Mouse (Mus musculus): ENCODE data around the gene Stxbp6.
"Not testable (repeated sequence)": the region's sequence is repeated elsewhere in the genome, so short reads cannot be mapped to it uniquely, and the experiment has no call there.

The Stxbp6 gene

GRCm38 (mm10) chr12:45056372-45056771 is 18.1 kb downstream of the Stxbp6 start:
- peak in 1 of 2 experiments; percentile 32 for DNase-seq (ENCODE audit: low spot score in 2 of 2)

DNA sequence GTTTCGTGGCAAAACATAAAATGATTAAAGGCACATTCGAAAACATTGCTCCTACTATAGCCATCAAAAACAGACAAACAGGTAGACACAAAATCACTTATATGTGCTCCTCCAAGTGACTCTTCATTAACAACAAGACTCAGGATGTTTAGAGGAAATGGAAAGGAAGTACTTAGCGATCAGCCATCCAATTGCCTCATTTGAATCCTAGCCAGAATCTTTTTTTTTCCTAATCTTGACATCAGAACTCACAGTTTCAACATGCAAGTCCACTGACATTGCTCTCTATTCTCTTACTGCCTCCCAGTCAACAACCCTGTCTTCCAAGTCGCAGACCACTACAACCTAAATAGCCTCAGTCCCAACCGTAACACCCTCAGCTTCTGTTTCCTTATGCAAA is 21.2 kb downstream of the Stxbp6 start:
- no peak for DNase-seq (ENCODE audit: low spot score in 2 of 2)

- no peak for DNase-seq (ENCODE audit: low spot score in 2 of 2)
These were observed 21.6 kb downstream of the Stxbp6 start for GRCm38 (mm10) chr12:45052860-45053259.

DNA sequence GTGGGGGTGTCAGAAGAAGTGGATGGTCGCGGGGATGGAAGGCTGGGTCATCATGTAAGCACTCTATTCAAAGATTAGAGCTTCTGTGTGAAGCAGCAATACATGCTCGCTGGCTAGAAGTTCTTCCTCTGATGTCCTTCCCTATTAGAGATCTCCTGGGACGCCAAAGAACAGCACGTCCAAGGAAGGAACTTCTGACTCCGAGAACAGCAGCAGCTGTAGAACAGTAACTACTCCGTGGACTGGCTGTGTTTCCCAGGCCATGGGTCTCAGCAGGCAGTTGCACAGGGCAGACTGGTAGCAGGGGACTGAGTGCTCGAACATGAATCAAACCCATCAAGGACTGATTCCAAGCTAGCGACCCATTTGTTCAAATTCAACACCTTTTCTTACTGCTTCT is 24.6 kb downstream of the Stxbp6 start:
- no peak for DNase-seq (ENCODE audit: low spot score in 2 of 2)

- not testable (repeated sequence) for DNase-seq (ENCODE audit: low spot score in 2 of 2)
These were observed 26.8 kb downstream of the Stxbp6 start for GRCm38 (mm10) chr12:45047711-45048110.

DNA sequence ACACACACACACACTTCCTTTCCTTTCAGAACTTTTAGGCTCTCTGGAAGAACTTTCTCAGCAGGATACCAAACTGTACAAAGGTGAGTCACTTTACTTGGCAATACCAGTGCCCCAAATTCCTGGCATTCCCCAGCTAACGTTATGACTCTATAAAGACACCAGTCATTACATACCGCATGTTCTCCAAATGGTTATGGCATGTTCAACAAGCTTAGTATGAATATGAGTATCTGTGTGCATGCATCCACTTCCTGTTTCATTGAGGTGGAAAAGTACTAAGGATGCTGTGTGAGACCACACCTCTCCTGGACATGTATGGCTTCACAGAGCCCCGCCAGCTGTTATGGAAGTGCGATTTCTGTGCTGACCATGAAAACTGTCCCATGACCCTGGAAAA is 27.3 kb downstream of the Stxbp6 start:
- DNase-seq (ENCODE audit: low spot score in 2 of 2): no peak

GRCm38 (mm10) chr12:45044581-45044980 is 29.9 kb downstream of the Stxbp6 start:
- no peak for DNase-seq (ENCODE audit: low spot score in 2 of 2)

- no peak for DNase-seq (ENCODE audit: low spot score in 2 of 2)
These were observed 31.9 kb downstream of the Stxbp6 start for GRCm38 (mm10) chr12:45042591-45043091.

DNA sequence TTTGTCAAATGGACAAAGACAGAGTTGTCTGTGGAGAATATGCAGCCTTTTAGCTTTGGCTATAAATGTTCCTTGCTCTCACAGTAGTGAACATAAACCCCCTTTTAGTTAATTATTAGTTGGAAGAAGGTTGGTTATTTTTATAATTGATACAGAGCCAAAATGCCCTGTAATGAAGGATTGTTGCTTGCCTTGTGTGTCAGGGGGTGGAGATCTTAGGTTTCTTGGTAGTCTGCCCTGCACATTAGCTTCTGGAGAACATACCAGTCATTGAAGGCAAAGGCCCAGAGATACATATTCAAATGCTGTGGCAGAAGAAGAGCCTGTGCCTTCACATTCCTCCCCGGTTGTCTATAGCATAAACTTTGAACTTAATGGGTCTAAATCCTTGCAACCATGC is 37.0 kb downstream of the Stxbp6 start:
- no peak for DNase-seq (ENCODE audit: low spot score in 2 of 2)

DNA sequence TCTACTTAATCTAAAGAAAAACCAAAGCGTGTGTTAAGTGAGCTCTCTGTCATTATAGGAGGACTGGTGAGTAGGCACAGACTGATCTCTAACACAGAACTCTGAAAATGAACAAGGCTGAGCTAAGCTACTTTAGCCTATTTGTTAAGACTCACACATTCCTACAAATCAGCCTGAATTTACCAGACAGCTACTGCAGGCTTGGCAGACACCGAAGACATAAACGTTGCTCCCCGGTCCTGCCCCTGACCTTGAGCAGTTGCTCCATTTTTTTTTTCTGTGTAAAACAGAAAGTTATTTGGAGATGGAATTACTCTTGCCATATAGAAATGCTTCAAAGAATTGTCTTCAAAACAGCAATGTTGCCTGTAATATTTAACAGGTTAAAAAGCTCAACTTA is 37.4 kb downstream of the Stxbp6 start:
- DNase-seq (ENCODE audit: low spot score in 2 of 2): no peak

DNA sequence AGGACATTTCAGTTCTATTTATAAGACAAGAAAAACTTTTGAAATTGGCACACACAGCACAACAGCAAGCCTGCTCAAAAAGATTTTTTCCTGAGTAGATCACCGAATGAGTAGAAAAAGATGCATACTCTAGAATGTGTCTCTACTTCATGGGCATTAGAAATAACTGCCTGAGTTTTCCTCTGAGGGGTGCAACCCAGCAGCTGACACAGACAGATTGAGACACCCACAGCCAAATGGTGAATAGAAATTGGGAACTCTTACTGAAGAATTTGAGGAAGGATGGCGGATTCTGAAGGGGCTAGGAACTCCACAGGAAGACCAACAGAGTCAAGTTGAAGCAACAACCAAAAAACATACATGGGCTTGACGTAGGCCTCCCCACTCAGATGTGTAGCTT is 43.8 kb downstream of the Stxbp6 start:
- peak in 1 of 2 experiments; percentile 52 for DNase-seq (ENCODE audit: low spot score in 2 of 2)

DNA sequence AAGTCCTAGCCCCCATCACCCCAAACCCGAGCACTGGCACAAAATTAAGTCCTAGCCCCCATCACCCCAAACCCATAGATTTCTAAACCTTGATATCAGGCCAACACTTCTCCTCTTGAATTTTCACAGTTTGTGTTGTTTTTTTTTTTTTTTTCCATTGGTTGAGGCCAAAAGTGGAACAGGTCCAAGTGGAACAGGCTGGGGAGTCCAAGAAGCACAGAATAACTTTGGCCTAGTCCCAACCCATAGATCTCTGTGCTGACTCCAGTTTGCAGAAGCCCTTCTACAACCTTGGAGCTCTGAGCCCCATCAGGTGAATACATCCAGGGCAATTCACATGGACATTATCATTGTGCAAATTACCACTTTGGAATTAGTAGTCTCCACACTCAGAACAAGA is 48.2 kb downstream of the Stxbp6 start:
- no peak for DNase-seq (ENCODE audit: low spot score in 2 of 2)

- no peak for DNase-seq (ENCODE audit: low spot score in 2 of 2)
These were observed 54.5 kb downstream of the Stxbp6 start for GRCm38 (mm10) chr12:45020018-45020417.

DNA sequence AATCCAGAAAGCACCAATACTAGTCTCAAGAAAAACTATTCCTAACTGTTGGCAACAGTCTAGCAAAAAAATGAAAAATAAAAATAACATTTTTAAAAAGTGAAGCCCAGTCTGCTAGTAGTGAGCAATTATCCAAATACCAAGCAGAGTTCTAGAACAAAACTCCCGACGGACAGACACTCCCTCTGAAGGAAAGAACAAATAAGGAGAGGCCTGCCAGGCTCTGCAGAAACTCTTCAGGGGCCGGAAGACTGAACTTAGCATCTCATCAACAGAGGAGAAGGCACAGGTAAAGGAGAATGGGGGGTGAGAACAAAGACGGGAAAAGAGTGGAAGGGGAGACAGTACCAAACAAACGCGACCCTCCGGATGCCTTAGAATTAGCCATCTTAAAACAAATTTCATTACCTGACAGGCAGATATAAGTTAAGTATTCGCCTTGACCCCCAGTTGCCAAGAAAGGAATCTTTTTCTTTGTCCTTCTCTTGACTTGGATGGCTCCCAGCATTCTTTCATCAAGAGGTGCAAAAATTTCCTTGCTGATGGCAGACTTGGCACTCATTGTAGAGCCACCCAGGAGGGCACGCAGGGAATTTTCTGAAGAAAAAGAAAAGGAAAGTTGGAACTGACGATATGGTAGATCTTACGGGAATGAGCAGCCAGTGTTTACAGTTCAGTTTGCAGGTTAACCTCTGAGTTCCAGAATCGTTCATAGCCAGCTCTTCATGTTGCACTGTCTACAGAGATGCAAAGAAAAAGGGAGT is 55.3 kb downstream of the Stxbp6 start:
- DNase-seq (ENCODE audit: low spot score in 2 of 2): no peak

GRCm38 (mm10) chr12:45013246-45013756 is 61.2 kb downstream of the Stxbp6 start:
- DNase-seq (ENCODE audit: low spot score in 2 of 2): peak; percentile 82 to 93

DNA sequence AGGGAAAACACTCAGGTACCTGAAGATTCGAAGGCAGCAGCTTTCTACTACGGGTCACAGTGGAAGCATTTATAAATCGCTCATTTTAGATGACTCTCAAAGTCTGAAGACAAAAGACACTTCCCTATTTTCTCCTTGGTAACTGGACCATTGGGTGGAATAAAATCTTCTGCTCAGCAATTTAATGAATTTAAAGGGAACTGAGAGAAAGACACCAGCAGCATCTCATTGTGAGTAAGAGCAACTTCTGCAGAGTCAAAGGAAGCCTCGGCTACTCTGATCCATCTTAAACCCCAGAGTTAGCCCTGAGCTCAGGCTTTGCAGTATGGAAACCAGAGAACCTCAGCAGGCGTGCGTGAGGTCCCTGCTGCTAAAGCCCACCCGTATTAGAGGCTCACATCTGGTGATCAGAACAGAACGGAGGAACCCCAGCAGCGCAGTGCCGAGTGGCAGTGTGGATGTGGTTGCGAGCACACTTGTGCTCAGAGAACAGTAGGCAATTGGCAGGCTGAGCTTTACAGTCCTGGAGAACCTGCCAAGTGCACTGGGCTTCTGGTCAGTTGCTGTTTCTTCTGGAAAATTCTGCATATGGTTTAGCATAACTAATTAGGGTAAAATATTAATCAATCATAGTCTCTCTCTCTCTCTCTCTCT is 62.9 kb downstream of the Stxbp6 start:
- no peak for DNase-seq (ENCODE audit: low spot score in 2 of 2)

DNA sequence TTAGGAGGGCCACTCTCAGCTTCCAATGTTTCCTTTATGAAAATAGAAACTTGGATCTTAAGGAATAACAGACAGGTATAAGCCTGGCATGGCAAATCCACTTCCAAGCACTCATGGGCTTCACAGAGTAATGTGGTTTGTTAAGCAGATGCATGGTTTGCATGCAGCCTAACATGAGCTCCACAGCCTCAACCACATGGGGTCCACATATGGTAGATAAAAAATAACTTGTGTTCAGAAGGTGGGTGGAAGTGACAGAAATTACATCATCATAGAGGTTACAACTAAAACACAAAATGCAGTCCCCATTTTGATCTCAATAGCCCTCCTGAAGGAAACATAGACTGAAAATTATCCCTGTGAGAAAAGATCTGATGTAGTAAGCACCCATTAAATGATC is 63.5 kb downstream of the Stxbp6 start:
- DNase-seq (ENCODE audit: low spot score in 2 of 2): peak in 1 of 2 experiments; percentile 38

- DNase-seq (ENCODE audit: low spot score in 2 of 2): no peak
These were observed 64.4 kb downstream of the Stxbp6 start for GRCm38 (mm10) chr12:45009984-45010611.

- no peak for DNase-seq (ENCODE audit: low spot score in 2 of 2)
These were observed 67.9 kb downstream of the Stxbp6 start for GRCm38 (mm10) chr12:45006569-45006968.

DNA sequence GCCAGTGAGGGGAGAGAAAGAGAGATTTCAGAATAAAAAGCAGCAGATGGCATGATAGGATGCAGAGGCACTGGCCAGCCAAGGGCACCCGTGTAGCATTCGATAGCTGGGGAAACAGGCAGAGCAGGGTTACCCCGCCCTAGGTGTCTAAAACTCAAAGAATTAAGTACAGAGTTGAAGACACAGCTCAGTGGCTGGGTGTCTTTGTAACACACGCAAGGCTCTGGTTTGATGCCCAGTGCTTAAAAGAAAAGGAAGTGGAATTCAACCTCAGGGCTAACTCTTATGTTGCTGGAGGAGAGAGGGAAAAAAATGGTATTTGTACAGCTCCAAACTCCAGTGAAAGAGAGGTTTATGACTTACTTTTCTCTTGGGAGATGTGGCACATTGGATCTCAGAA is 68.5 kb downstream of the Stxbp6 start:
- DNase-seq (ENCODE audit: low spot score in 2 of 2): no peak

GRCm38 (mm10) chr12:45001996-45002395 is 72.5 kb downstream of the Stxbp6 start:
- no peak for DNase-seq (ENCODE audit: low spot score in 2 of 2)

DNA sequence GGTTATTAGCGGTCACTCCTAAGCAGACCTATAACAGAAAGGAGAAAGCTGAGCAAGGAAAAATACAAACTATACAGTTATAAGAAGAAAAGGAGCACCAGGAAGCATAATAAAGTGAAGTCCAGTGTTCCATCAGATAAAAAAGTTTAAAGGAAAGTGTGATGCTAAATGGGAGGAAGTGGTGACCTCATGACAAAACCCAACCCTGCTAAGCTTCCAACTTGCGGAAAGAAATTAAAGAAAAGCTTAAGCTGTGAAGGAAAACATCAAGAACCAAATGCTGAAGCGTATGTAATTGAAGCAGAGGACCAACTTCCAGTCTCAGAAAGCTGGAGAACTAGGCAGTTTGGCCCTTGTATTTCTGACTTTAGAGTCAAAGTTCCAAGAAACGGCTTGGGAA is 77.1 kb downstream of the Stxbp6 start:
- no peak for DNase-seq (ENCODE audit: low spot score in 2 of 2)

DNA sequence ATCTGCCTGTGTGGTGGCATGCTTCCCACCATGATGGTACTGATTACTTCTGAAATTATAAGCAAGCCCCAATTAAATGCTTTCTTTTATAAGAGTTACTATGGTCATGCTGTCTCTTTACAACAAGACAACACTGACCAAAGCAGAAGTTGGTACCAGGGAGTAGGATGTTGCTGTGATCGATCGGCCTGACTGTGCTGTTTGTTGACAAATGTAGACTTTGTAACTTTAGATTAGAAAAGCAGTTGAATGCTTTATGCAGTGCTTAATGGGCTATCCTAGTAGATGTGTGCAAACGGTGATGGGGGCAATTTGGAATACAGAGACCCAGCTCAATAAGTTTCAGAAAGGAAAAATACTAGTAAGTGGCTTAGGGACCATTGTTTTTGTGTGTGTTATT is 77.6 kb downstream of the Stxbp6 start:
- DNase-seq (ENCODE audit: low spot score in 2 of 2): no peak
